Mouse (Mus musculus) kidney, adult 2 months (tissue): ENCODE measurements around the gene Ccr10. TPM values are rescaled to one million over a fixed set of nuclear protein-coding genes. Genes with fewer than 3 reads are reported as not detected.

Experiments used
- DNase-seq: peaks from one replicate; pipeline ENCODE4 v3.0.0; 2021
- H3K27ac ChIP-seq: fragments of 200-500 bp; 2 replicates; pipeline ENCODE4 v1.5.1; 2012; ENCODE audit warnings: low read depth, low read length, control low read depth, inconsistent platforms; ENCODE audit not compliant: insufficient read depth
- H3K27me3 ChIP-seq: fragments of 200-500 bp; replicated peaks from 2 replicates; pipeline ENCODE4 v1.6.1; 2012; ENCODE audit warnings: mild to moderate bottlenecking, moderate library complexity, low read length, inconsistent platforms; ENCODE audit not compliant: control insufficient read depth, insufficient read depth
- H3K36me3 ChIP-seq: fragments of 200-500 bp; 2 replicates; pipeline ENCODE4 v1.6.1; 2012; ENCODE audit warnings: mild to moderate bottlenecking, moderate library complexity, low read length, inconsistent platforms; ENCODE audit not compliant: control insufficient read depth, insufficient read depth
- H3K4me1 ChIP-seq: fragments of 200-500 bp; 2 replicates; pipeline ENCODE4 v1.6.1; 2011; ENCODE audit warnings: low read length; ENCODE audit not compliant: control insufficient read depth, insufficient read depth
- H3K4me3 ChIP-seq: fragments of 200-500 bp; 2 replicates; pipeline ENCODE4 v1.5.1; 2011; ENCODE audit warnings: mild to moderate bottlenecking, low read depth, low read length, control low read depth; ENCODE audit not compliant: insufficient read depth
- CTCF ChIP-seq: fragments of 200-500 bp; conservative IDR thresholded peaks from 2 replicates; pipeline ENCODE4 v1.5.1; 2011; ENCODE audit warnings: low read depth, mild to moderate bottlenecking, control low read depth, low read length, moderate library complexity, mixed read lengths; ENCODE audit not compliant: insufficient read depth, insufficient read length
- POLR2A ChIP-seq: fragments of 200-500 bp; IDR thresholded peaks from one replicate; pipeline ENCODE4 v1.6.1; 2011; ENCODE audit warnings: low read depth, low read length, control low read depth
- WGBS: fragments of 180-500 bp; shearing (Covaris S2); methylation state at CpG from one replicate; pipeline ENCODE4 v1.1.7; 2018; 5-methylcytosine and 5-hydroxymethylcytosine counted together
- polyA plus RNA-seq: library from polyadenylated mRNA; depleted of rRNA; stranded (reverse); fragments of >200 nt; gene quantifications from 2 replicates; pipeline ENCODE4 v1.2.3, GENCODE M21; 2012

Ccr10 gene
- polyA plus RNA-seq, 1 experiment, result 0.33 TPM

DNA sequence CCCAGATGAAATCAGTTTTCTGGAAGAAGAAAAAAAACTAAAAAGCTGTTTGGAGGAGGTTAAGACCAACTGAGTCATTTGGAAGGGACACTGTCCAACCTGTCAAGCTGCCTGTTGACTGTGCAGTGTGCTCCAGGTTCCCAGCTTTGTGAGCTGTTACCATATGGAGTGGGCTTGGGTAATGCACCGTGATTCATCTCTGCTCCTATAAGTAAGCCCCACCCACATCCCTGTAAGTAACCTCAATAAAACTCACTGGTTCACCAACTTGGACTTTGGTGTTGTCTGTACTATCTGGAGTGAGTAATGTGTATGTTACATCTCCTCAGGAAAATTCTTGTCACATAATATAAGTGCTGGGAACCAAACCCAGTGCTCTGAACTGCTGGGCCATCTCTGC, 22.4 kb downstream of the Ccr10 start:
- Histone ChIP-seq H3K27ac (no peak overlapping the region), H3K4me1 (0 out of 2 replicates have a peak, but pooled peaks cover 3% of the 10 kb centered on the region), H3K27me3 (no peaks in the 10 kb centered on the region), H3K36me3 (no peaks in the 10 kb centered on the region), H3K4me3 (no peak overlapping the region)
- DNase-seq, result no peak
- 77% methylated on average over 1 of the region's 1 CpGs for WGBS
- TF ChIP-seq CTCF (no peak), POLR2A (no peak)

DNA sequence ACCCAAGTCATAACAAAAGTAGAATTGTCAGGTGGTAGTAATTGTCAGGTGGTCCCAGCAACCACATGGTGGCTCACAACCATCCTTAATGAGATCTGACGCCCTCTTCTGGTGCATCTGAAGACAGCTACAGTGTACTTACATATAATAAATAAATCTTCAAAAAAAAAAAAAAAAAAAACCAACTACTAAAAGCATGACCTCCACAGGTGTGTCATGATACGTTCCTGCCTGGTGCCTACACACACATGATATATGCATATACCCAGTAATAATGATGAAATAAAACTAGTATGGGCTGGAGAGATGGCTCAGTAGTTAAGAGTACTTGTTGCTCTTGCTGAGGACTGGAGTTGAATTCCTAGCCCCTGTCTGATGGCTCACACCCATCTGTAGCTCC, 24.2 kb downstream of the Ccr10 start:
- 62% methylated on average over 2 of the region's 2 CpGs for WGBS
- no peaks in the 10 kb centered on the region for H3K27me3 ChIP-seq
- TF ChIP-seq POLR2A (no peak), CTCF (no peak)
- H3K36me3 ChIP-seq, result no peaks in the 10 kb centered on the region
- no peak overlapping the region for H3K4me3 ChIP-seq
- no peak for DNase-seq
- H3K27ac ChIP-seq, result no peak overlapping the region
- H3K4me1 ChIP-seq, result 0 out of 2 replicates have a peak, but pooled peaks cover 2% of the 10 kb centered on the region

DNA sequence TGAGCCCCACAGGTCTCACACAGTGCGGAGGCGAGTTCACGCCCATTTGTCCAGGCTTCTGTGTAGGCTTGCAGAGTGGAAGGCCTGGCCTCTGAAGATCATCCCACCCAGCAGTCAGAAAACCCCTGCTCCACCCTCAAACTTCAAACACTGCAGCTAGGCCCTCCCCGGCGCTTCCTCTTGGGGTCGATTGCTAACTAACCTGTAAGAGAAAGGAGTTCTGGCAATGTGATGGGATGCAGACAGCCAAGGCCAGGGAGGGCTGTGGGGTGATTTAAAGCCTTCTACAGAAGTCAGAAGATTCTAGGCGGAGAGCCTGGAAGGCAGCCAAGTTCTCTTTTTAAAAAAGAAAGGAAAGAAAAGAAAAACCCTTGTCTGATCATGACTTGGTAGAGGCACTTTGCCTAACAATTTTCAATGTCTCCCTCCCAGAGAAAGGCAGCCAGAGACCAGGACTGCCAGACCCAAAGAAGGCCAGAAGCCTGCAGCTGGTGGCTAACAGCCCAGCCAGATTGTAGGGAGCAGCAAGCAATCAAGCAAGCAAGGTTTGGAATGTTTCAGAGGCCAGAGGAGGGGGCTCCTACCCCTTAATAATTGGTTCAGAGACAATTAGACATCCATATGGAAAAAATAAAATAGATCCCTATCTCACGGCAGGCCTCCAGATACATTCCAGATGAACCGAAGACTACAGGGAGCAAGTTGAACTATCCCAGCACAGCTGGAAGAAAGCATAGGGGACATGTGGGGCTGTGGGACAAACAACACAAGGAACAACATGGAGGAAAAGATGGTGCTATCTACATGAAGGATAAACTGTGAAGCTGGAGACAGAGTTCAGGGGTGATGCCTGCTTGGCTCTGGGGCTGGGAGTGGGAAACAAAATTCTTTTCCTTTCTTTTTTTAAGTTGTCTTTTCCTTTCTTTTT, 25.8 kb downstream of the Ccr10 start:
- H3K27ac ChIP-seq, result no peak overlapping the region
- no peak overlapping the region for H3K4me3 ChIP-seq
- no peaks in the 10 kb centered on the region for H3K36me3 ChIP-seq
- H3K27me3 ChIP-seq, result no peaks in the 10 kb centered on the region
- 51% methylated on average over 9 of the region's 9 CpGs for WGBS
- TF ChIP-seq POLR2A (no peak), CTCF (no peak)
- DNase-seq, result no peak
- H3K4me1 ChIP-seq, result no peaks in the 10 kb centered on the region

DNA sequence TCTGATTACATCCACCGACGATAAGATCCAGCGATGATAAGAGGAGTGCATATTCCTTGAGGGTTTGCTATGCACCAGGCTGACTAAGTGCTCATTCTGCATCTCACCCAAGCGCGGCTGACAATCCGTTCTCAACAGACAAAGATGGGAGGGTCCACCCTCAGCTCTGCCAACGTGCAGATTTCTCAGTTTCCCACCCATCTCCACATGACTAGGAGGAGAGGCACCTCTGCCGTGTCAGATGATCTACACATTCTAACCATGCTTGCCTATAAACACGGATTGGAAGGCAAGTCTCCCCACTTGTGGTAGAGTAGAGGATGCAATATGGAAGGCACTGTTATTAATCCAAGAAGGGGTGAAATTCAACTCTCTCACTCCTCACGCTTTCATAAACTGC, 26.5 kb downstream of the Ccr10 start:
- no peak overlapping the region for H3K4me3 ChIP-seq
- no peak for TF ChIP-seq POLR2A
- TF ChIP-seq CTCF, result no peak
- no peak for DNase-seq
- H3K36me3 ChIP-seq, result no peaks in the 10 kb centered on the region
- no peaks in the 10 kb centered on the region for H3K4me1 ChIP-seq
- H3K27me3 ChIP-seq, result no peaks in the 10 kb centered on the region
- 62% methylated on average over 10 of the region's 10 CpGs for WGBS
- no peak overlapping the region for H3K27ac ChIP-seq

DNA sequence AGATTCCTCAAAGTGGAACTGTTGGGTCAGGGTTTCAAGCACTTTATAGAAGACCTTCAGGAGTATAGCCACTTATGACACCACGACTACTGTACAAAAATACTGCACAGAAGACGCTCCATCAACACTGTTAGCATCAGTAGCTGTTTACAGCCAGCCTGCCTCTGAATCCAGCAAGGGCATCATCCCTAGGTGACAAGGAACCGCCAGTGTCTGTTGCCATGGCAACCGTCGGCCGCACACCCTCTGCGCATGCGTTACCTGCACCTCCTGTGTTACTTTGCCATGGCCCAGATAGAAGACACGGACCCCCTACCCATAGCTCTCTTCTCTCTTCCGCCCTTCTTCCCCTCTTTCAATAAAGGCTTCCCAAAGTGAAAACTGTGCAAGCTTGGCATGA, 28.9 kb downstream of the Ccr10 start:
- H3K27me3 ChIP-seq, result no peaks in the 10 kb centered on the region
- 48% methylated on average over 10 of the region's 10 CpGs for WGBS
- no peak for DNase-seq

DNA sequence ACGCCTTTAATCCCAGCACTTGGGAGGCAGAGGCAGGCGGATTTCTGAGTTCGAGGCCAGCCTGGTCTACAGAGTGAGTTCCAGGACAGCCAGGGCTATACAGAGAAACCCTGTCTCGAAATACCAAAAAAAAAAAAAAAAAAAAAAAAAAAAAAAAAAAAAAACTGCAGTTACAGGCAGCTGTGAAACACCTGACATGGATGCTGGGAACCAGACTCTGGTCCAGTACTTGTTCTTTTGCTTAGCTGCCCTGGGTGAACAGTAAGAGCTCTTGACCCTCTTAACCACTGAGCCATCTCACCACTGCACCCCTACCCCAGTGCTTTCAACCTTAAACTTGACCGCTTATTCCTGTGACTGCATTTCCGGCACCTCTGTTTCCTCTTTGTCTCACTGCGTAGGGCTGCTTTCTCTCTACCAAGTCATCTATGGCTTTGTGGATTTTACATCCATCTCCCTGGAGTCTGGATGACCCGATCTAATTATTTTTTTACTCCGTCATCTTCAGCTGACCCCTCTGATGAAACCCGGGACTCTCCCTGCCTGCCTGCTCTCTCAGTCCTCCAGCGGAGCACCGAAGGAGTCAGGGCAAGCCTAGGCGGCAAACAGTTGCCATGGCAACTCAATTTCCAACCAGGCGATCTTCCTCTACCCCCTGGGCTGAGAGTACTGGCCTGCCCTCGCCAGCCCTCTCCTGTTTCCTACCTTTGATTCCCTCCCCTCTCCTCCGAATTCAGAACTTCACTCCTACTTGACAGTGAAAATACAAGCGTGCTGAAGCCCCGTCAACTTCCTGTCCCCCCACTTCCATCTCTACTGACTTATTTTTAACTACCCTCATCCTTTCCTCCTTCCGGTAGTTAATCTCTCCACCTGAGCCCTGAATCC, 31.7 kb downstream of the Ccr10 start:
- WGBS, result 23% methylated on average over 18 of the region's 19 CpGs
- Histone ChIP-seq H3K4me3 (peak overlapping the region; percentile 15; the same call in 1 of the 2 replicates), H3K27me3 (no peaks in the 10 kb centered on the region), H3K36me3 (no peaks in the 10 kb centered on the region), H3K27ac (no peak overlapping the region), H3K4me1 (peaks cover 4% of the 10 kb centered on the region; the same call in 1 of the 2 replicates)
- peak; percentile 61 for DNase-seq
- no peak for TF ChIP-seq POLR2A
- no peak for TF ChIP-seq CTCF

More for the DNA sequence above, 28.9 kb downstream of the Ccr10 start:
- no peaks in the 10 kb centered on the region for H3K36me3 ChIP-seq
- H3K4me3 ChIP-seq, result no peak overlapping the region
- H3K4me1 ChIP-seq, result no peaks in the 10 kb centered on the region
- TF ChIP-seq POLR2A (no peak), CTCF (no peak)
- no peak overlapping the region for H3K27ac ChIP-seq
